Mouse (Mus musculus): ENCODE data around the gene C8b.

C8b gene

DNA sequence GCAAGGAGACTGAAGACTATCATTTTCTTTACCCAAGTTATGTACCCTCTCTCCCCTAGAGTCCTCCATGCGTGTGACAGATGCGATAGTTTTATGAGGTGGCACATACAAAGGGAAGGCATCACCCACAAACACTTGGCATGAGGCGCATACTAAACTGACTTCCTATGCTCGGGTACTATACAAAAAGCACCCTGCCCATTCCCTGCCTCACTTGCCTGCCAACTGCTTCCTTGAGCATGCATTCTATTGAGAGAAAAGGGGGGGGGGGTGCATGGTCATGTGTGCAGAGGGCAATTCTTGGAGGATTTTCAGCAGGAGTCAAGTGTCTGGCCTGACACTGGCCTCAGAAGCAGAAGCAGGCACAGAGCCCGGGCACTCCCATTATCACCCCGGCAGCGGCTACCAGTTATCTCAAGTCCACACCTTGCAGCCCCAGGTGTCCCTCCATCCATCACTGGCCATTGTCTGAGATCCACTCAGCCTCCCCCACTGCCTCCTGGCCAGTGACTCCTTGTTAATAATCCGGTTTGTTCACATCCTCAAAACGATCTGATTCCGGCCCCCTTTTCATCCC is 44.7 kb downstream of the C8b start:
- no peak for DNase-seq (ENCODE audit: low read depth)

- no peak for DNase-seq (ENCODE audit: low read depth)
These were observed 47.5 kb downstream of the C8b start for GRCm38 (mm10) chr4:104813617-104814016.

GRCm38 (mm10) chr4:104816519-104817232 is 50.6 kb downstream of the C8b start:
- DNase-seq (ENCODE audit: low read depth): no peak

DNA sequence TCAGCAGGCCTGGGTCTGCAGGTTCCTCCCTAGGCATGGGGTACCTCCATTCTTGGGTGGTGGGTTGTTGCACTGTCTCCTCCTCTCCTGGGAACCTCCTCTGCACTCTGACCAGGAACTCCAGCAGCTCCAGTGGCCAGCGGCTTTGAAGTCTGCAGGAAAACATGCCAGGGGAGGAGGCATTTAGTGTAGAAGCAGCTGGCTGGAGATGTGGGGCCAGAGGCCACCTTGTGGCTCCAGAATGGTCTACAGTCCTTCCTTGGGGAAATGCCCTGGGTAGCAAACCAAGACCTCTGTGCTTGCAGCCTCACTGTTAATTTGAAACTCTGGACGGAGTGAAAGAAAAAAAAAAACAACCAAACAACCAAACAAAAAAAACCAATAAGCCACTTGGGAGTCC is 51.4 kb downstream of the C8b start:
- DNase-seq (ENCODE audit: low read depth): no peak

GRCm38 (mm10) chr4:104818986-104819385 is 52.9 kb downstream of the C8b start:
- no peak for DNase-seq (ENCODE audit: low read depth)

GRCm38 (mm10) chr4:104819891-104820290 is 53.8 kb downstream of the C8b start:
- no peak for DNase-seq (ENCODE audit: low read depth)

DNA sequence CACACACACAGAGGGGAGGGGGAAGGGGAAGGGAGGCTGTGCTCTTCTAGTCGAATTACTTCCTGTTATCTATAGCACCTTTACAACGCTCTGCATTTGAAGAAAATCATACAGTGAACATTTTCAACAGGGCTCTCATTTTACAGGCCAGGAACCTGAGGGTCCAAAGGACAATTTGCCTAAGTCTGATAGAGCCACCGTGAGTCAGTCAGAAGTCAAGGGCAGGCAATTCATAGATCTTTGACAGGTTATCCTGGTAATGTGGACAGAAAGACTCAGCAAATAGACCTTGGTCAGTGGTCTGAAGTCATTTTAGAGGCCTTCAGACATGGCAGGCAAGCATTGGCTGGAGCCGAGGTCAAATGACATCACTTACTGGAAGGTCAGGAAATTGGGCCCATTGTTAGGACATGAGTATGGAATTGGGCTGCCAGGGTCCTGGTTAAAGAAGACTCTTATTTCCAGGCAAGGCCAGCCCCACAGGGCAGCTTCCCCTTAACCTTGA is 57.5 kb downstream of the C8b start:
- no peak for DNase-seq (ENCODE audit: low read depth)

GRCm38 (mm10) chr4:104824381-104825077 is 58.4 kb downstream of the C8b start:
- DNase-seq (ENCODE audit: low read depth): no peak

DNA sequence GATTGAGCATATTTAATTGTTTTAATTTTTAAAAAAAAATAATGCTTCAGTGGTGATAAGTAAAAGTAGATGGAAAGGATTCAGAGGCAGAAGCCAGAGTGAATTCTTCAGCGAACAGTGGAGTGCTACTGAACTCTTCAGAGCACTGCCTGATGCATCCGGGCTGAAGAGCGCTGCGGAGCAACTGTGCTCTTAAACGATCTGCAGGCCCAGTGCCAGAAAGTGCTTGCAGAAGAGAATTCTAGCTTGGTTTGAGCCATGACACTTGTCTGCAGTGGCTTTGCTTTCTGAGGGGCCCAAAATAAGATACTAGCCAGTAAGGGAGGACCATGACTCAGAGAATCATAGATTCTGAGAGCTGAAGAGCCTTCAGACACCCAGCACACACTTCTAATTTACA is 62.8 kb downstream of the C8b start:
- no peak for DNase-seq (ENCODE audit: low read depth)

- no peak for DNase-seq (ENCODE audit: low read depth)
These were observed 69.0 kb downstream of the C8b start for GRCm38 (mm10) chr4:104835096-104835495.

- no peak for DNase-seq (ENCODE audit: low read depth)
These were observed 72.2 kb downstream of the C8b start for GRCm38 (mm10) chr4:104838342-104838741.

GRCm38 (mm10) chr4:104842204-104842603 is 76.1 kb downstream of the C8b start:
- no peak for DNase-seq (ENCODE audit: low read depth)

DNA sequence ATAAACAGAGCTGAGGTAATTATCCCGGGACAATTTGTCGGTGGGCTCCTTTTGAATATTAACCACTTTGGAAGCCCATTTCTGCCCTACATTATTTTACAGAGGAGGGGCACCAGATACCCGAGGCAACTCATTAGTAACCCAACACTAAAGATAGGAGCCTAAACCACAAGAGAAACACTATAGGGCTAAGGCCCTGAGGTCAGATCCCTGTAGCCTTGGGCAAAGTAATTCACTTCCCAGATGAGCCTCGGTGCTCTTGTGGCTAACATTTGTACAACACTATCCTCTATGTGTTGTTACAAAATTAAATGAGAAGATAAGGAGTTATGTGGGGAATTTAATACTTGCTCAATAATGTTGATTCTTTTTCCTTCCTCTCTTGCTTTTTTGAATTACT is 77.4 kb downstream of the C8b start:
- DNase-seq (ENCODE audit: low read depth): no peak
